Mouse (Mus musculus) embryonic facial prominence, embryonic 11.5 days (tissue): ENCODE data around the gene Rce1. TPM values are rescaled to one million over a fixed set of nuclear protein-coding genes. Genes with fewer than 3 reads are reported as not detected.
A peak's percentile ranks its signal among the peaks of the same experiment; 100 is the strongest.

Source experiments
- ATAC-seq: fragments of 200-750 bp; cut with Nextera tagmentation; replicated peaks from 2 replicates; pipeline ENCODE4 v1.8.0; 2017; ENCODE audit warnings: low read depth; ENCODE audit not compliant: insufficient number of reproducible peaks, low FRiP score, low TSS enrichment
- DNase-seq: peaks from one replicate; pipeline ENCODE4 v3.0.0-alpha.2; 2015; ENCODE audit warnings: low spot score
- H3K27ac ChIP-seq: fragments of 300-500 bp; sonication (generic); replicated peaks from 2 replicates; pipeline ENCODE4 v1.5.1; 2014; ENCODE audit warnings: mild to moderate bottlenecking, low read depth, low read length, control low read depth
- H3K27me3 ChIP-seq: fragments of 300-500 bp; sonication (generic); 2 replicates; pipeline ENCODE4 v1.6.1; 2014; ENCODE audit warnings: mild to moderate bottlenecking, low read length, moderate library complexity, mixed read lengths; ENCODE audit not compliant: control insufficient read depth, insufficient read depth
- H3K36me3 ChIP-seq: fragments of 300-500 bp; sonication (generic); replicated peaks from 2 replicates; pipeline ENCODE4 v1.6.1; 2014; ENCODE audit warnings: low read depth, mild to moderate bottlenecking, low read length, moderate library complexity, mixed read lengths; ENCODE audit not compliant: control insufficient read depth, insufficient read depth
- H3K4me1 ChIP-seq: fragments of 300-500 bp; sonication (generic); 2 replicates; pipeline ENCODE4 v1.6.1; 2014; ENCODE audit warnings: low read length, mixed read lengths; ENCODE audit not compliant: control insufficient read depth, insufficient read depth
- H3K4me2 ChIP-seq: fragments of 300-500 bp; sonication (generic); 2 replicates; pipeline ENCODE4 v1.6.1; 2014; ENCODE audit warnings: low read depth, mild to moderate bottlenecking, control low read depth, low read length, moderate library complexity
- H3K4me3 ChIP-seq: fragments of 300-500 bp; sonication (generic); 2 replicates; pipeline ENCODE4 v1.5.1; 2014; ENCODE audit warnings: low read depth, low read length, control low read depth
- H3K9ac ChIP-seq: fragments of 300-500 bp; sonication (generic); replicated peaks from 2 replicates; pipeline ENCODE4 v1.6.1; 2014; ENCODE audit warnings: mild to moderate bottlenecking, control low read depth, low read length
- H3K9me3 ChIP-seq: fragments of 300-500 bp; sonication (generic); replicated peaks from 2 replicates; pipeline ENCODE4 v1.6.1; 2016; ENCODE audit warnings: mild to moderate bottlenecking, low read length, inconsistent platforms, mixed read lengths; ENCODE audit not compliant: control insufficient read depth
- WGBS: fragments of 180-500 bp; shearing (Covaris S2); extraction: QIAGEN DNeasy Blood & Tissue Kit; methylation state at CpG from one replicate; pipeline ENCODE4 v1.1.7; 2014; 5-methylcytosine and 5-hydroxymethylcytosine counted together
- polyA plus RNA-seq: library from polyadenylated mRNA; unstranded; fragments of >200 nt; fragmentation: Nextera tagmentation; extraction: Ambion mirVana; gene quantifications from 2 replicates; pipeline ENCODE4 v1.2.1, GENCODE M21; 2014

Rce1 gene
- 60.4 and 68.5 TPM in 2 replicates for polyA plus RNA-seq

DNA sequence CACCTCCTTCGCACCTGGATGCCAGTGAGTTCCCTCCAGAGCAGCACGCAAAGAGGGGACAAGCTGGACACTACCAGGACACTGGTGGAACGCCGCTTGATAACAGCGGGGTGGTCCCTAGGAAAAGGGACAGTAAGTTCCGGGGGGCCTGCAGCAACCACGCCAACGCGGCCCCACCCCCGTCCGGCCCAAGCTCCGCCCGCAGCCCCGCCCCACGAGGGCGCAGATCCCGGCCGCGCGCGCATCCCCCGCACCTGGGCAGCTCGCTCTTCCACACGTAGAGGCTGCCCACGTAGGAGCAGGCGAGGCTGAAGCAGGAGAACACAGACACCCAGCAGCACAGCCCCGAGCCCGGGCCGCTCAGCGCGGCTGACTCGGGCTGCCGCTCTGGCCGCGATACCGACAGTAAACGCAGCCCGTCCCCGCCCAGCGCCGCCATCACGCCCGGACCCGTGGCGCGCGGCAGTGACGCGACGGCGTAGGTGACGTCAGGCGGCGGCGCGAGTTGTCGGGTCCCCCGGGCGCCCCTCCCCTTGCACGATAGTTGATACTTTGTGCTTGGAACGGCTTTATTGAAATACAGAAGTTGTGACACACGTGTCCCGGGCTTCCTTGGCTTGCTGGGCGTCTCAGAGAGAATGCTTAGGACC is at the start of gene Rce1:
Gene Rce1, minus strand, starts transcription at position 463 of the 650 bp plus-strand sequence.
- peak within 1 kb of the TSS; percentile 91 for H3K4me3 ChIP-seq
- ATAC-seq (peak; percentile 77), DNase-seq (peak; percentile 95)
- H3K9me3 ChIP-seq: no peaks in the 10 kb centered on the region
- H3K4me1 ChIP-seq: peaks cover 7% of the 10 kb centered on the region
- H3K9ac ChIP-seq: peak within 1 kb of the TSS; percentile 96
- WGBS: under 1% methylated on average over 60 of the region's 64 CpGs
- no peaks in the 10 kb centered on the region for H3K27me3 ChIP-seq
- no peaks in the 10 kb centered on the region for H3K36me3 ChIP-seq
- H3K4me2 ChIP-seq: peak within 1 kb of the TSS; percentile 76
- peak within 1 kb of the TSS; percentile 74 for H3K27ac ChIP-seq

DNA sequence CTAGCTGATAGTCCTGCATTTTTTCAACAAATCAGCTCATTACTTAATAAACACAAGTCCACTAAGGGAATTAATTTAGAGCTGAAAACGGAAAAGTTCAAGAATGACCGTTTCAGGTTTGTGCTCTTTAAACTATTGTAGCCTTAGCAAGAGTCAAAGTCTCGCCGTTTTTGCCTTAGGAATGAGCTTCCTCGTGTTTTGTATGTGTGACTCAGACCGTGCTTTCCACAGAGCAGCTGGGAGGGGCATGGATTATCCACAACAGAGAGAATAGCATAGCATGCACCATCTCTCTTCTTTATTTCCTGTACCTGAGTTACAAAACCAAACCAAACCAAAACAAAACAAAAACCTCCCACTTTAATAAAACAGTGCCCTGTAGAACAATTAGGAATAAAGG is 47.0 kb upstream of the Rce1 start:
- ATAC-seq (no peak), DNase-seq (no peak)
- Histone ChIP-seq H3K4me1 (no peaks in the 10 kb centered on the region), H3K27me3 (no peaks in the 10 kb centered on the region), H3K4me3 (no peak overlapping the region), H3K9ac (no peak overlapping the region), H3K27ac (no peak overlapping the region), H3K9me3 (no peaks in the 10 kb centered on the region), H3K4me2 (no peak overlapping the region), H3K36me3 (no peaks in the 10 kb centered on the region)
- 66% methylated on average over 6 of the region's 6 CpGs for whole genome bisulfite sequencing

DNA sequence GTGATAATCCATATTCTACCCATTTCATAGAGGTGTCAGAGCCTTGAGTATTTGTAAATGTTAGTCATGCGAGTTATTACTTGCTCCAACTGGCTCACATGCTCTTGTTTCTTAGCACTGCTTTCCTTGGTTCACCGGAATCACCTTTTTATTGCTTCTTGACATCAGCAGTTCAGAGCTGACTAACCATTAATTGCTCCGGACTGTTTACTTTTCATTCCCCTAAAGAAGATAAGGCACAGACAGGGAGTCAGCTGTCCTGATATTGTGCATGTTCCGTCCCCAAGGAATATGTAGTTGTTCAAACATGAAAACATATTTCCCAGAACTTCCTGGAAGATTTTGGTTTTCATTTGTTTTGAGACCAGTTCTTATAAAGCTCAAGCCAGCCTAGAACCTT is 45.3 kb upstream of the Rce1 start:
- Histone ChIP-seq H3K4me3 (no peak overlapping the region), H3K4me1 (no peaks in the 10 kb centered on the region), H3K27me3 (no peaks in the 10 kb centered on the region), H3K36me3 (no peaks in the 10 kb centered on the region), H3K27ac (no peak overlapping the region), H3K9me3 (no peaks in the 10 kb centered on the region), H3K4me2 (no peak overlapping the region), H3K9ac (no peak overlapping the region)
- 89% methylated on average over 4 of the region's 4 CpGs for WGBS
- no peak for ATAC-seq
- no peak for DNase-seq

- ATAC-seq (no peak), DNase-seq (no peak)
- H3K4me3 ChIP-seq: no peak overlapping the region
- no peaks in the 10 kb centered on the region for H3K27me3 ChIP-seq
- no peaks in the 10 kb centered on the region for H3K36me3 ChIP-seq
- H3K9ac ChIP-seq: no peak overlapping the region
- H3K27ac ChIP-seq: no peak overlapping the region
- no peak overlapping the region for H3K4me2 ChIP-seq
- H3K4me1 ChIP-seq: no peaks in the 10 kb centered on the region
- no peaks in the 10 kb centered on the region for H3K9me3 ChIP-seq
Measured at GRCm38 (mm10) chr19:4666815-4667214, 41.4 kb upstream of the Rce1 start.

DNA sequence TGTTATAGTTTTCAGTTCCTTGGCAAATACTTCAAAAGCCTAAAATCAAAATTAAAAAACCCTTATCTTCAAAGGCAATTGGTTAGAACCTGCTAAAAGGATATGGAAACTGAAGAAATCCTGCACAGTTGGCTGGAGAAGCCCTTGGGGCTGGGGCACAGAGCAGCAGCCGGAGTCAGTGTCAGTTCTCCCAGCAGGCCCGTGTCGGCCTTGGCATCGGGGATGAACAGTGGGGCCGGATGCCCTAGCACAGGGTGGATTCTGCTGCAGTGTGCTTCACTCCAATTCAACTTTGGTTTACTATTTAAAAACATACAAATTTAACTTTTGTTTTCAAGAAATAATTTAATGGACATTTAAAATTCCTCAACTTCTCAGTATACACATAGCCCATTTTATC is 32.7 kb upstream of the Rce1 start:
- no peaks in the 10 kb centered on the region for H3K36me3 ChIP-seq
- H3K9ac ChIP-seq: no peak overlapping the region
- no peak for ATAC-seq
- DNase-seq: no peak
- H3K27me3 ChIP-seq: no peaks in the 10 kb centered on the region
- no peak overlapping the region for H3K4me3 ChIP-seq
- no peaks in the 10 kb centered on the region for H3K9me3 ChIP-seq
- H3K4me1 ChIP-seq: no peaks in the 10 kb centered on the region
- no peak overlapping the region for H3K4me2 ChIP-seq
- 87% methylated on average over 5 of the region's 5 CpGs for WGBS
- H3K27ac ChIP-seq: no peak overlapping the region

- no peaks in the 10 kb centered on the region for H3K27me3 ChIP-seq
- H3K36me3 ChIP-seq: no peaks in the 10 kb centered on the region
- H3K9ac ChIP-seq: no peak overlapping the region
- 79% methylated on average over 11 of the region's 11 CpGs for WGBS
- ATAC-seq (no peak), DNase-seq (no peak)
- H3K4me1 ChIP-seq: no peaks in the 10 kb centered on the region
- no peak overlapping the region for H3K4me3 ChIP-seq
- no peak overlapping the region for H3K4me2 ChIP-seq
- no peak overlapping the region for H3K27ac ChIP-seq
- no peaks in the 10 kb centered on the region for H3K9me3 ChIP-seq
Measured at GRCm38 (mm10) chr19:4646917-4647492, 21.6 kb upstream of the Rce1 start.

DNA sequence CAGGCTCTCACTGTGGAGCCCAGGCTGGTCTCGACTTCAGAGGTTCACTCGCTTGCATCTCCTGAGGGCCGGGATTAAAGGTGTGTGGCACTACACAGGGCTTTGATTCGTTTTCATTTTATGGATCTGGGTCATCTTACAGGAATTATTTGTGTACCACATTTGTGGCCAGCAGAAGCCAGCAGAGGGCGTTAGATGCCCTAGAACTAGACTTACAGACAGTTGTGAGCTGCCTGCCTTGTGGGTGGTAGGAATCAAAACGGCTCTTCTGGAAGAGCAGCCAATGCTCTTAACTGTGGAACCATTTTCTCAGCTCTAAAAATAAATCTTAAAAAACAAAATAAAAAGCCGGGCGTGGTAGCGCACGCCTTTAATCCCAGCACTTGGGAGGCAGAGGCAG is 18.8 kb upstream of the Rce1 start:
- Histone ChIP-seq H3K4me2 (no peak overlapping the region), H3K27ac (no peak overlapping the region), H3K9ac (no peak overlapping the region), H3K36me3 (no peaks in the 10 kb centered on the region), H3K27me3 (no peaks in the 10 kb centered on the region), H3K4me1 (no peaks in the 10 kb centered on the region), H3K9me3 (no peaks in the 10 kb centered on the region), H3K4me3 (no peak overlapping the region)
- DNase-seq (peak; percentile 51), ATAC-seq (no peak)
- WGBS: 44% methylated on average over 10 of the region's 10 CpGs

- no peaks in the 10 kb centered on the region for H3K9me3 ChIP-seq
- H3K4me3 ChIP-seq: no peak overlapping the region
- H3K27me3 ChIP-seq: no peaks in the 10 kb centered on the region
- no peak overlapping the region for H3K4me2 ChIP-seq
- no peaks in the 10 kb centered on the region for H3K4me1 ChIP-seq
- DNase-seq: no peak
- no peak overlapping the region for H3K27ac ChIP-seq
- H3K36me3 ChIP-seq: no peaks in the 10 kb centered on the region
- 67% methylated on average over 4 of the region's 4 CpGs for WGBS
- ATAC-seq: no peak
- no peak overlapping the region for H3K9ac ChIP-seq
Measured at GRCm38 (mm10) chr19:4635986-4636385, 10.5 kb upstream of the Rce1 start.
